Mouse (Mus musculus) E14TG2a.4 (cell line): ENCODE measurements around the gene Mrap.

ENCODE experiments used
- H3K27me3 ChIP-seq: 2 replicates; pipeline ENCODE4 v1.6.1; 2014; ENCODE audit warnings: low read length, control low read depth; ENCODE audit not compliant: insufficient read depth
- H3K36me3 ChIP-seq: 2 replicates; pipeline ENCODE4 v1.6.1; 2014; ENCODE audit warnings: low read length, control low read depth; ENCODE audit not compliant: insufficient read depth
- H3K4me1 ChIP-seq: replicated peaks from 2 replicates; pipeline ENCODE4 v1.6.1; 2014; ENCODE audit warnings: low read depth, low read length, control low read depth
- H3K4me3 ChIP-seq: replicated peaks from 2 replicates; pipeline ENCODE4 v1.5.1; 2014; ENCODE audit warnings: mild to moderate bottlenecking, low read length
- H3K9me3 ChIP-seq: 2 replicates; pipeline ENCODE4 v1.6.1; 2014; ENCODE audit warnings: low read length, control low read depth
- CTCF ChIP-seq: conservative IDR thresholded peaks from 2 replicates; pipeline ENCODE4 v1.5.1; 2014; ENCODE audit warnings: low read length
- NANOG ChIP-seq: IDR thresholded peaks from 2 replicates; pipeline ENCODE4 v1.6.1; 2014; ENCODE audit warnings: borderline replicate concordance, low read length, mixed read lengths
- POU5F1 ChIP-seq: IDR thresholded peaks from 2 replicates; pipeline ENCODE4 v1.6.1; 2014; ENCODE audit warnings: low read length, borderline replicate concordance

Gene Mrap

GRCm38 (mm10) chr16:90792066-90792465 lies 54.1 kb downstream of the Mrap start:
- TF ChIP-seq CTCF = no peak
- Histone ChIP-seq H3K36me3 (peaks cover 99% of the 10 kb centered on the region), H3K27me3 (no peaks in the 10 kb centered on the region), H3K4me1 (peaks cover 8% of the 10 kb centered on the region), H3K4me3 (no peak overlapping the region), H3K9me3 (no peaks in the 10 kb centered on the region)

- peaks cover 99% of the 10 kb centered on the region for H3K36me3 ChIP-seq
- H3K4me3 ChIP-seq = no peak overlapping the region
- H3K9me3 ChIP-seq = no peaks in the 10 kb centered on the region
- H3K27me3 ChIP-seq = no peaks in the 10 kb centered on the region
- no peak for TF ChIP-seq POU5F1
- no peak for TF ChIP-seq NANOG
- no peak for TF ChIP-seq CTCF
- H3K4me1 ChIP-seq = peaks cover 8% of the 10 kb centered on the region
These were observed 54.5 kb downstream of the Mrap start for GRCm38 (mm10) chr16:90792500-90792899.

GRCm38 (mm10) chr16:90794708-90795107 lies 56.7 kb downstream of the Mrap start:
- Histone ChIP-seq H3K36me3 (peaks cover 98% of the 10 kb centered on the region), H3K27me3 (no peaks in the 10 kb centered on the region), H3K9me3 (no peaks in the 10 kb centered on the region), H3K4me1 (peaks cover 8% of the 10 kb centered on the region), H3K4me3 (no peak overlapping the region)
- TF ChIP-seq CTCF (no peak), POU5F1 (no peak), NANOG (no peak)

- Histone ChIP-seq H3K4me1 (peaks cover under 1% of the 10 kb centered on the region; the same call in 1 of the 2 replicates), H3K4me3 (no peak overlapping the region), H3K9me3 (no peaks in the 10 kb centered on the region), H3K36me3 (peaks cover 99% of the 10 kb centered on the region), H3K27me3 (no peaks in the 10 kb centered on the region)
- TF ChIP-seq POU5F1 (no peak), CTCF (no peak), NANOG (no peak)
These were observed 60.4 kb downstream of the Mrap start for GRCm38 (mm10) chr16:90798446-90798845.

GRCm38 (mm10) chr16:90798848-90799247 lies 60.8 kb downstream of the Mrap start:
- Histone ChIP-seq H3K36me3 (peaks cover 99% of the 10 kb centered on the region), H3K9me3 (no peaks in the 10 kb centered on the region), H3K4me1 (no peaks in the 10 kb centered on the region), H3K4me3 (no peak overlapping the region), H3K27me3 (no peaks in the 10 kb centered on the region)
- no peak for TF ChIP-seq NANOG
- TF ChIP-seq POU5F1 = no peak
- TF ChIP-seq CTCF = no peak
